Mouse (Mus musculus) MN1 (cell line): Measurements from ENCODE around the gene Col6a3.

Experiments
- DNase-seq: peaks from one replicate; pipeline ENCODE4 v3.0.0-alpha.2; 2016; ENCODE audit warnings: low spot score

Gene Col6a3

DNA sequence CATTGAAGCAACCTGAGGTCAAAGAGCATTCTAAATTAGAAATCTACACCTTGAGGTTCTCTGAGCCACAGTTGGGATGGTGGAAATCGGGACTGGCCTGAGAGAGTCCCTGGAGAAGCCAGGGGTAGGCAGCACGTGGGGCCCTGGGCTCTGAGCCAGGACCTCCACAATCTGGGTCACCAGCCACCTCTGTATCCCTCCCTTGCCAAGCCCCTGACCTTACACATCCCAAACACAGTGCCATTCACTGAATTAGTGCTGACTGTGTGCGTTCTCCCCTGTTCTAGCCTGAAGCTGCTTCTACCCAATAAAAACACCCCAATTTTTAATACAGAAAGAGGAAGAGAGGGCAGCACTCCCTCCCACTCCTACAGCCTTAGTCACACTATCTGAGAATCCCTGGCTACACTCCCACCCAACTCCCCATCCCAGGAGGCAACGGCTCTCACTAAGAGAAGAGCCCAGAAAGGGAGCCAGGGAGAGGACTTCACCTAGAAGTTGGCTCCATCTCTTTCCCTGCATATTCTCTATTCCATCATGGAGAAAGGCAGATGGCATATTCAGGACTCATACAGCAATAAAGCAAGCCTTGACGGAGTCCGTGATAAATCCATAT is 46.4 kb downstream of the Col6a3 start:
- no peak for DNase-seq

DNA sequence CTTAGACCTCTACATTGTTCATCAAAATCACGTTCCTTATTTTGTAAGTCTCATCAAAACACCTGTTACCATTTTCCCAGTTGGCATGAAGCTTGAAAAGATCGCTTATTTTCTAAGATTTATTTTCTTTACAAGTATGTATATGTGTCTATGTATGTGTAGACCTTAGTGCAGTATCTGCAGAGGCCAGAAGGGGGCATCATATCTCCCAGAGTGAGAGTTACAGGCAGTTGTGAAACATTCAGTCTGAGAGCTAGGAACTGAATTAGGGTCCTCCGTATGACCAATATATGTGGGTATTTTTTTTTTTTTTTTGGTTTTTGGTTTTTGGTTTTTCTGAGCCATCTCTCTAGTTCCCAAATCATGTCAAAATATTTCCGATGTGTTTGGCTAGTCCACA is 50.4 kb downstream of the Col6a3 start:
- no peak for DNase-seq

- no peak for DNase-seq
These were observed 52.8 kb downstream of the Col6a3 start for GRCm38 (mm10) chr1:90790925-90791324.

DNA sequence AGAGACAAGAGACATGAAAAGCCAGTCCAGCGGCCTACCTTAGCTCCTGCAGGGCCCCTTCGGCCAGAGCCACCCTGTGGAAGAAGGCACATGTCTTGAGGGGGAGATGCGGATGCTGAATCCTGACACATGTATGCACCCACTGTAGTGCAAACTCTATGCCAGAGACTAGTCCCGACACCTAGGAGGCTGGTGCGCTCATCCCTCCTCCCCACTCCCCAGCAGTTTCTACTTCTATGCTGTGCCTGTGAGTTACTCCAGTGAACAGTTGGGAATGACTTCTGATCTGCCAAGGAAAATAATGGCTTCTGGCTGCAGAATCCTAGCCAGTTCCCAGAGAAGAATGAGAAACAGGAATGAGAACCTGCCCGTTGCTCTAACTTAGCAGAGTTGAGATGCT is 54.3 kb downstream of the Col6a3 start:
- DNase-seq = no peak

DNA sequence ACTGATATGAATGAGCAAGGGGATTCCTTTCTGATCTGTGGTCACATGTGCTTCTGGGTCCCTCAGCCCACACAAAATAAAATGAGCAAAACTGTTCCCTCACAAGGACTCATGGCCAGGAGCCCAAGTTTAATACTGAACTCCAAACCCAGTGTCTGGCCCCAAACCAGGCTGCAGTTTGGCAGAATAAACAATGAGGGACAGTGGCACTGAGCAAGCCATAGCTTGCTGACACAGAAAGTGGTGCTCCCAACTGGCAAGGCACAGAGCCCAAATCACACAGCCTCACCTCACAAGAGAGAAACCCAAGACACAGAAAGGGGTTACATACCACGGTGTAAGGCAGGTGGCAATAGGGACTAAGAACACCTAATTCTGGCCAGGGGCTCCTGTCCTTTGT is 63.3 kb downstream of the Col6a3 start:
- DNase-seq = no peak

DNA sequence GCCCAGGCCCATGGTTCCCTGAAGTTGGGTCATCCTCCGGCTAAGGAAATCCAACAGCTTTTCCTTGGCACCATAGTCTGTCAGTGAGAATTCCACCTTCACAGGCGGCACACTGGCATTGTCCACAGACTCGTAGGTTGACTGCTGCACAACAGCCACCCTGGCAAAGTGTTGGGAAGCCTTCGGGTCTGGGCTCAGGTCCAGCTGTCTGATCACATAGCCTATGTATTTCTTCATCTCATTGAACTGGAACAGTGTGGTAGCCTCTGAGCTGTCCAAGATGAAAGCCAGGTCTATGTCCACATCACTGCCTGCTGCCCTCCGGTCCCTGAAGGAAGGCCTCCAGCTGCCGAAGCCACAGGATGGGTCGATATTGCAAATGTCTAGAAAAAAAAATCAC is 64.7 kb downstream of the Col6a3 start:
- DNase-seq = no peak

DNA sequence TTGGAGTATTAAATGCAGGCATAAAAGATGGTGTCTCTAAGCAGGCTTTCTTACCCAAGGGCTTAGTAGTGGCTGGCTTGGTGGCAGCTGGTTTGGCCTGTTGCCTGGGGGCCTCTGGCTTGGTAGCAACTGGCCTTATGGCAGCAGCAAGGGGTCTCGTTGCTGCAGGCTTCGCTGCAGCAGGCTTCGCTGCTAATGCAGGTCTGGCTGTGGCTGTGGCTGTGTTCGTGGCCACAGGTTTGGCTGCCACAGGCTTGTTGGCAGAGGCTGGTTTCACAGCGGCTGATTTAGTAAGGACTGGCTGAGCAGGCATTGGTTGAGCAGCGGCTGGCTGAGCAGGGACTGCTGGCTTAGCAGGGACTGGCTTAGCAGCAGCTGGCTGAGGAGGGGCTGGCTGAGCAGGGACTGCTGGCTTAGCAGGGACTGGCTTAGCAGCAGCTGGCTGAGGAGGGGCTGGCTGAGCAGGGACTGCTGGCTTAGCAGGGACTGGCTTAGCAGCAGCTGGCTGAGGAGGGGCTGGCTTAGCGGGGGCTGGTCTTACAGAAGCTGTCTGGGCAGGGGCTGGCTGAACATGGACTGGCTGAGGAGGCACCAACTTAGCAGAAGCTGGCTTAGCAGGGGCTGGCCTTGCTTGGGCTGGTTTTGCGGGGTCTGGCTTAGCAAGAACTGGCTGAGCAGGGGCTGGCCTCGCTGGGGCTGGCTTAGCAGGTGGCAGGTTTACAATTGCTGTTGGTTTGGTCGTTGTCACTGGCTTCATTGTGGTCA is 68.1 kb downstream of the Col6a3 start:
- DNase-seq = no peak

DNA sequence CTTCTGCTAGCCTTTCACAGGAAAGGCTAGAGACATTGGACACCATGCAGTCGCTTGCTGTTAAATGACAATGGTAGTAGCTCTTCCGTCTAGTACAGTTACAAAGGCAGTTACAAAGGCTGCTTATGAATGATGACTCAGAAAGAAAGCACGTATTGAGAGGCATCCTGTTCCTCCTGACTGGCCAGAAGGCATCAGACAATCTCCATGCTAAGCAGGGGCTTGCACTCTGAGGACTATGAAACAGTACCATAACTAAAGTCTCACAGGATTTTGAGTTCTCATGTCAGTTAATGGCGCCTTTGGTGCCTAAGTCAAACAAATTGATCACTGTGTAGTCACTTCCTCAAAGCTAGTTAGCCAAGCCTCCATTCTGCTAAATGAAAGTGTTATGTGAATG is 72.6 kb downstream of the Col6a3 start:
- DNase-seq = no peak

DNA sequence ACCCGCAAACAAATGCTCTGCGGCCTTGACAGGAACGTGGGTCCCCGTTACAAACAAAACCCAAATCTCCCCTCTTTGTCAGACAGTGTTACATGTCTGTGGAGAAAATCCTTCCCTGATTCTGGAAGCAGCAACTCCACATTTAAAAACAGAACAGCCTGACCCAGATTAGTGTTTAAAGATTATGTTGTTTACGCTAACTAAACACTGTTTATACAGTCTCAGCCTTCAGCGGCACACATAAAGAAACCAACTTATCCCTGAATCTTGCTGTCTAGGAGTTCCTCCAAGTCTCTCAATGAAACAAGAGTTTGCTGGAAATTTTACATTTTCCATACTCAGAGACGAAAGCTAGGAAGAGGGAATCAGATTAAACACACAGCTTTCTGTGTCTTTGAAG is 73.7 kb downstream of the Col6a3 start:
- no peak for DNase-seq

DNA sequence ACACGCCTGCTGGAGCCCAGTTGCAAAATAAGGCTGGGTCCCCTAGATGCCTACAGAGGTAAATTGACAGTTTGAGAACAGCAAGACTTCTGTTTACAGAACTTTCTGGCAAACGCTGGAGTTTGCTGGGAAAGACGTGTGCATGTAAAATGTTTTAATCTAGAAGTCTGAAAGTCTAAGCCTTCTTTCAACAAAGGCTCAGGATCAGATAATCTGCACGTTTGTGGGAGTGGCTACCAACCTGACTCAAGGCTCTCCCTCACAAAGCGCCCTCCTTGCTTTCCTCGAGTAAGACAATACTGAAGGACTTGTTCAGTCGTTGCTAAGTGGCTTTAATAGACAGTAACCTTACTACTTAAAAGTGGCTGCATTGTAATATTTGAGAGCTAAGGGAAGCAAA is 74.5 kb downstream of the Col6a3 start:
- no peak for DNase-seq

GRCm38 (mm10) chr1:90758091-90758673 is 85.6 kb downstream of the Col6a3 start:
- DNase-seq = no peak

DNA sequence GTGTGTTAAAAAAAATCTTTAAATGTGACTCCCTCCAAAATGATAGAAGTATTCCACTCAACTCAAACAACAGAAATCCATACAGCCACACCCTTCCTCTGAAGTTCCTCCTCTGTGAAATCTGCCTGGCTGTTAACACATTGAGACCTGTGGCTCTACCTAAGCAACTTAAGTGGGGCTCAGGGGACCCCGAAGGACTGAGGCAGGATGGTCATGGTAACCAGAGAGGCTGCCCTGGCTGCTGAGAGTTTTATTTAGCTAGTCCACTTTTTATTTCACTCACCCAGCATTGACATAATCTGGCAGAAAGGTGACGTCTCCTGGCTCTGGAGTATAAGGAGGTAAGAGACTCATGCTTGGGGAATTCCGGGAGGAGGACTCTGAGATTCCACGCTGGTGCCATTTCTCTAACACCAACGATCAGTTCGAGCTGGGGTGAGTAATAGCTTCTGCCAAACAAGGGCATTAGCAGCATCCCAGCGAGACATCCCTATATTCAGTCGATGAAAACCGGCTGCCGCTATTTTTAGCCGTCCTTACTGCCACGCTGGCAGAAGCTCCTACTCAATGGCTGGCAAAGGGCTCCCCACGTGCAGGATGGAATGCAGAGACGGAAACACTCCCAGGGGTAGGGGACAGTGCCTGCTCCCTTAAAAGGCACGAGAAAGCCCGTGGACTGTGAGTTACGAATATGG is 89.8 kb downstream of the Col6a3 start:
- no peak for DNase-seq

GRCm38 (mm10) chr1:90751221-90751620 is 92.5 kb downstream of the Col6a3 start:
- no peak for DNase-seq

DNA sequence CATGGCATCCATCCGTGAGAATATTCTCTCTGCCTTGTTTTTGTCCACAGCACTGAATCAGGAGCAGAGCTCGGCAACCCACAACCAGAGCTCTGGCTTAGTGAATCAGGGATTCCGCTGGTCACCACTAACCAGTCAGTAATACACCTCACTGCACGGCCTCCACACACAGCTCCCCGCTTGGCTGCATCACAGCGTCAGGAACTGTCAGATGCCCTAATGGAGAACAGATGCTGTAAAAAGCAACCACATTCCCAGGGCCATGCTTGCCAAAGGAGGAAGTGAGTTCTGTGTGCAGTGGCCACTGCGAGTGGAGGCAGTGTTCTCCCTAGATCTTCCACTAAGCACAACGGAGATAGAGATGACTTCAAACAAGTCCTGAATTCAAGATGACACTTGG is 93.6 kb downstream of the Col6a3 start:
- no peak for DNase-seq

DNA sequence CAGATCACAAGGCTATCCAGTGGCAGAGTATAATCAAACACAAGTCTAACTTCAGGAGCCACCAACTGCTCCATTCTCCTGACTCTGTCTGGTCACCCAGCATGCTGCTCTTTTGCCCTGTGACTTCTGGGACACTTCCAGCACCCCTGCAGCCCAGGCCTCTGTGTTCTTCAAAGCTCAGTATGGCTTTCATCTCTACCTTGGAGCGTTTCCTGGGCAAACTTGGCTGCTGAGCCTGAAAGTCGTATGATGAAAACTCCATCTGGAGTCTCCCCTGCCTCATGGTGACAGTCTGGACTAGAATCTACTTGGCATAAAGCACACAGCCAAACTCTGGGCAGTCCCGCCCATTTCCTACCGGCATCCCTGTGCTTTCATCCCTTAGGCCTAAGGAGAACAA is 95.2 kb downstream of the Col6a3 start:
- no peak for DNase-seq

DNA sequence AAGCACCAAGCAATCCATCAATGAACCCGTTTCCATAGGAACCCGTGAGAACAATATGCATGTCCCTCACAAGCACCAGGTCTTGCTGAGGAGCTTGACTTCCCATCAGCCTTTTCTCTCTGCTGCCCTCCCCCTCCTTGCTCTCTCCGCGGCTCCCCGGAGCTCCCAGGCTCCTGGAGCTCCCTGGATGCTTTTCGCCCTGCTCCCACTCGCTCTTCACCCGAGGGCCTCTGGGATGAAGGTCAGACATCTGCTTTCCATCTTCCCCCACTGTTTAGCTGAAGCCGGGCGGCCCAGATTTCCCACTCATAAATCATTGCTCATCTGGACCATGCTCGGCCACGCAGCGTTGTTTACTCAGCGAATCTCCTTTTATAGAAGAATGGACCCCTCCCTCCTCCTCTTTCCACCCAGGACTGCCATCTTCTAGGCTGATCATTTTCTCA is 99.8 kb downstream of the Col6a3 start:
- DNase-seq = no peak

DNA sequence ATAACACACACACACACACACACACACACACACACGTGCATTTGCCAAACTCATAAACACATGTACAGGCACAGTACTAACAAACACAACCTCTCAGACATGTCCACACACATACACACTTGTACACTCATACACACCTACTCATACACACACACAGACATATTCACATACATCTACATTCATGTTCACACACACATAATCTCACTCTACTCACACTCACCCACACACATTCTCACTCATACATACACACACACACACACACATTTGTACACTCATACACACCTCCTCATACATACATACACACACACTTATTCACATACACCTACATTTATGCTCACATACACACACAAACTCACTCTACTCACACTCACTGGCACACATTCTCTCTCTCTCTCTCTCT is 100.3 kb downstream of the Col6a3 start:
- no peak for DNase-seq

- DNase-seq = no peak
These were observed 101.1 kb downstream of the Col6a3 start for GRCm38 (mm10) chr1:90742641-90743040.

- DNase-seq = no peak
These were observed 103.3 kb downstream of the Col6a3 start for GRCm38 (mm10) chr1:90740216-90741170.

DNA sequence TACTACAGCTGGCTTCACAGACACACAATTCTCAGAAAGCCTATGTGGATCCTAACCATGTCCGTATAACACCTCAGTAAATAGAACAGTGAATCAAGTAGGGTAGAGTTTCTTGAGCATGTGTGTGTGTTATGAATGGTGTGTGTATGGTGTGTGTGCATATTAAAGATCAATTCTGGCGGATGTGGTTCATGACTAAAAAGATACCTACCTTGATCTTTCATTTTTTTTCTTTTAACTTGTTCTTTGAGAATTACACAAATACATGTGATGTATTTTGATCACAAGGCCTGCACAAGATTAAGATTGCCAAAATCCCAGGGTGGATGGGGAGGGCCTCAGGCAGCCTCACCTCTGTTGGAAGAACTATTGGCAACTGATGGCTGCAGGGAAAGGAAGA is 104.9 kb downstream of the Col6a3 start:
- no peak for DNase-seq

GRCm38 (mm10) chr1:90729466-90729865 is 114.3 kb downstream of the Col6a3 start:
- no peak for DNase-seq

DNA sequence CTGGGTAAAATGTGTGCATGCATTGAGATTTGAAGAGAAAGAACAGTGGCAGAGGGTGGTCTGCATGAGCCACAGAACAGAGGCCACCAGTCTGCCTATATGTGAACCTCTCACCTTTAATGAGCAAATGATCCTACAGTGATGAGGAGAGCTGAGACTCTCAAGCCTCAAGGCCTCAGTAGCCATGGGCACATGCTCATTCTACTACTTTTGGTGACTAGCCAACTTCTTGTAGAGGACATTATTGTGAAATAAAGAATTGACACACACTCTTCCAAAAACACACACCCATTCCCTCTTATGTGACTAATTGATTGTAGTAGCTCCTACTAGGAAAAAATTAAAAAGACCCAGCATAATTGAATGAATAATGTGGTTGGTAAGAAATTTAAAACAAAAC is 120.0 kb downstream of the Col6a3 start:
- no peak for DNase-seq
